Comparison of ENCODE assay signal across 7 mouse cellular contexts in genomic region chr6:83234280-83234741, GRCm38 (mm10). TPM values are rescaled to one million over a fixed set of nuclear protein-coding genes. Genes with fewer than 3 reads are reported as not detected.
DNase-seq lines count a peak whose midpoint lies in the region; ATAC-seq lines count a peak whose summit lies in the region.

No protein-coding gene starts in this region.

- no peaks in the 10 kb centered on the region for H3K36me3 ChIP-seq in embryonic facial prominence, embryonic 12.5 days

- 3% methylated on average over 14 of the region's 14 CpGs for WGBS in embryonic facial prominence, embryonic 12.5 days

- H3K27ac ChIP-seq in embryonic facial prominence, embryonic 12.5 days, result no peak overlapping the region

- no peaks in the 10 kb centered on the region for H3K9me3 ChIP-seq in embryonic facial prominence, embryonic 12.5 days

- H3K4me2 ChIP-seq in embryonic facial prominence, embryonic 12.5 days (replicated peaks), result peak overlapping the region; percentile 38

- peak overlapping the region; percentile 30 for H3K9ac ChIP-seq in embryonic facial prominence, embryonic 12.5 days

- H3K27me3 ChIP-seq in embryonic facial prominence, embryonic 12.5 days, result peaks cover 25% of the 10 kb centered on the region

- peak; percentile 16 for DNase-seq in NIH3T3 (ENCODE audit: low read depth)
- peak; percentile 34 for DNase-seq in kidney, adult 8-10 months
- DNase-seq in mesoderm, embryonic 11.5 days (ENCODE audit: low read depth, low spot score), result peak; percentile 69
- no peak for DNase-seq in ovary, postnatal 14 days (ENCODE audit: low spot score)
- no peak for DNase-seq in thymus, postnatal 0 days (ENCODE audit: low spot score)
- DNase-seq in urinary bladder, postnatal 10 days (ENCODE audit: low spot score), result no peak

- H3K4me1 ChIP-seq in embryonic facial prominence, embryonic 12.5 days, result peaks cover 21% of the 10 kb centered on the region

- peak; percentile 57; the same call in 1 of the 2 replicates for ATAC-seq in embryonic facial prominence, embryonic 12.5 days (ENCODE audit: insufficient number of reproducible peaks, insufficient read depth, low FRiP score, low TSS enrichment)

- peak overlapping the region; percentile 15; the same call in 1 of the 2 replicates for H3K4me3 ChIP-seq in embryonic facial prominence, embryonic 12.5 days

RNA-seq across cellular contexts. Expression of gene Slc4a5, which starts 14.7 kb away (rescaled TPM):
- 0.62 and 1.1 TPM in 2 replicates for polyA plus RNA-seq in embryonic facial prominence, embryonic 12.5 days (2016; fragmentation: Nextera tagmentation; extraction: Ambion mirVana)
- polyA plus RNA-seq in thymus, postnatal 0 days (2015; fragmentation: Nextera tagmentation; extraction: Ambion mirVana), result 0.07 and 0.17 TPM in 2 replicates

Comparison
In these comparisons a context has a peak if more than half of its experiments do, and no peak if none do; other contexts are left out.
1. DNase-seq: peak in NIH3T3 (single experiment), kidney, adult 8-10 months (2 of 2) and mesoderm, embryonic 11.5 days (single experiment); none in ovary, postnatal 14 days (single experiment), thymus, postnatal 0 days (single experiment) and urinary bladder, postnatal 10 days (single experiment).